Mouse (Mus musculus) left cerebral cortex, postnatal 14 days (tissue): ENCODE measurements around the gene Syn3. TPM values are rescaled to one million over a fixed set of nuclear protein-coding genes. Genes with fewer than 3 reads are reported as not detected.

ENCODE experiments used
- DNase-seq, 2 experiments: peaks; one replicate each; pipeline ENCODE4 v3.0.0; 2021 to 2022; ENCODE audit warnings: low spot score in 2 of 2, mixed read lengths in 1 of 2
- intact Hi-C: fragments of 180-260 bp; cut with DNase I; formaldehyde crosslinking; loops from one replicate; pipeline ENCODE4 v1.15.1; 2025
- total RNA-seq, 2 experiments: library from RNA; stranded (reverse); gene quantifications; 2 replicates each; pipeline ENCODE4 v1.2.3; 2021

Syn3 gene
- total RNA-seq, 2 experiments from 2014 or later, result 29.9 to 32.0 TPM

GRCm38 (mm10) chr10:86264618-86265017, 234.1 kb downstream of the Syn3 start:
- DNase-seq, result no peak
- intact Hi-C loops, result no loop called here

GRCm38 (mm10) chr10:86261725-86262124, 237.0 kb downstream of the Syn3 start:
- intact Hi-C loops, result no loop called here

GRCm38 (mm10) chr10:86258992-86259391, 239.7 kb downstream of the Syn3 start:
- no peak for DNase-seq
- intact Hi-C loops, result no loop called here

More at GRCm38 (mm10) chr10:86261725-86262124, 237.0 kb downstream of the Syn3 start:
- DNase-seq, result no peak

DNA sequence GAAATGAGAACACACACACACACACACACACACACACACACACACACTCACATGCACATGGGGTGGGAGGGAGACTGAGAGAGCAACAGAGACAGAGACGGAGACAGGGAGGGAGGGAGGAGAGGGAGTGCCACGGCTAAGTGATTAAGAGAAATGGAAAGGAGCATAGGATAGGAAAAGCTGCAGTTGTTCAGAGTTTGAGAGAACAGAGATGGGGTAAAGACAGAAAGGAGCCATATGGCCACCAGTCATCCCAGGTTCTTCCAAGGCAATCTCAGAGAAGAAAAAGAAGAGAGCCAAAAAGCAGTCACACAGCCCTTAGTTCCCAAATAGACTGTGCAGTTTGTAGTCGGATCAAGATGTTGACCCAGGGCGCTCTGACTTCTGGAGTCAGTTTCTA, 240.7 kb downstream of the Syn3 start:
- no peak for DNase-seq
- intact Hi-C loops, result no loop called here

DNA sequence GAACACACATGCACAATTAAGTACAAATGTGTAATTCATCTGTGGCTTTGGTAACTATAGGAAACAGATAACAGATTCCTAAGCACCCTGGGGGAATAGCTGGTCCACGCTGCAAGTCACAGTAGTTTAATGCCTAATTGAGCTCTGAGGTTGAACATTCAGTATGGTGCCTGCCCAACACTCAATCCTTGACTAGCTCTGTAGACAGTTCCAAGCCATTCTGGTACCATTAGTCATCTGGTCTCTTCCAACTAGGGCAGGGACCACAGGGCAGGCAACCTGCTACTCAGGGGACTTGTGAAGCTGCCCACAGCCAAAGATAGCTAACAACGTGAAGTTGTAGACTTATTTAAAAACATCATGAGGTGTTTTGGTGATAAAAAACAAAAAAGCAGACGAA, 241.7 kb downstream of the Syn3 start:
- DNase-seq, result no peak
- intact Hi-C loops, result no loop called here

- DNase-seq, result peak; percentile 73 to 86
- intact Hi-C loops, result no loop called here
Measured at GRCm38 (mm10) chr10:86256221-86256620, 242.5 kb downstream of the Syn3 start.

GRCm38 (mm10) chr10:86250149-86250922, 248.4 kb downstream of the Syn3 start:
- intact Hi-C loops, result no loop called here
- DNase-seq, result no peak

DNA sequence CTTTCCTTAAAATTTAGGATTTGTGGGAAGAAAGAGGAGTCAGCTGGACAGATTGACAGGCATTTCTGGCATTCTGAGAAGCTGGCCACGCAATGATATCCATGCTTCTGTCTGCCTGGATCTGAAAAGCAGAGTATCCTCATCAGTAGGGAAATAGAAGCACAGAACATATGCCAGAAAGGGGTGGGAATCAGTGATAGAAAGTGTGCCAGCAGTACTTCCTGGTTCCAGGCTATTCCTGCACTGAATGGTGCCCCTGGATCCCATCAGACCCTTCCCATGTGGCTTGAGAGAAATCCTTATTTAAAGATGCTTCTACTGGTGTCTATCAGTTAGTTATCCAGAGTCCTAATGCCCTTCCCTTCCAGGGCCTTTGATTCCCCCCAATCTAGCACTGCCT, 249.4 kb downstream of the Syn3 start:
- DNase-seq, result no peak
- intact Hi-C loops, result no loop called here

DNA sequence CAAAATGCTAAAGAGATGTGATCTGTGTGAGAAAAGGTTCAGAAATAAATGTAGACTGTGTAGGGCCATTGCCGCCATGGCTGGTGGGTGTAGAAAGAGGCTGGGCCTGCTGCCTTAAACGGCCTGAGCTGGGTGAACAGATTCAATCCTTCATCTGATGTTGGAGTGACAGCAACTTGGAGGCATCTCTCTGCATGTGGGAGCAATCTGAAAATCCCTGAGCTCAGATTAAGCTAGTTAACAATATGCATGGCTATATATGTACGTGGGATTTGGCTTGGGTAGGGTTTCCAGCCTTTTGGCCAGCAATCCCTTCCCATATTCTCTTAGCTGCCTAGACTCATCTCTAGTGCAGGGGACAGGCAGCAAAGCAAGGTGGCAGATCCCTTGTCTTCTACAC, 249.9 kb downstream of the Syn3 start:
- no peak for DNase-seq
- intact Hi-C loops, result no loop called here

DNA sequence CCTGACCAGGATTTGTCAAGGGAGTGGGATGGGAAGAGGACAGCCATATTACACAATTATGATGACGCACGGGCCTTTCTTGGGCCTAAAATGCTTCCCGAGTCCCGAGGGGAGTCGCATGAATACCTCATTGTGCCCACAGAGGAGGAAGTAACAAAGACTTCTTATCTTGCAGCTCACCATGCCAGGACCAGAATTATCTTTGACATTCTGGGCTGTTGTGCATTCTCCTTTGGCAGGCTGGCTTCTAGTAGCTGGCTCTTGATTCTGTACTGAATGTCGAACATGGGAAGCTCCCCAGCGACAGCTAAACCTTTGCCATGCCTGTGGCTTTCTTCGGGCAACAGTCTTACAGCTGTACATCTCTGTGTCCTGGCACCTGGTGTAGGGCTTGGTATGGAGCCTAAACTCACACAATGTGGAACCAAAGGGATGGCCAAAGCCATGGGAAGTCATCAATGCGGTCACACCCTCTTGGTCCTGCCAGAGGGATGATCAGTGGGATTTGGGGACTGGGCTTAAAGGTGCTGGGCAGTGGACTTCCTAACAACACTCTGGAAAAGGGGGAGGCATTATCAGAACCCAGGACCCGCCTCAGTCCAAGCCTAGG, 250.5 kb downstream of the Syn3 start:
- intact Hi-C loops, result no loop called here
- no peak for DNase-seq

- DNase-seq, result peak; percentile 24 to 71
- intact Hi-C loops, result no loop called here
Measured at GRCm38 (mm10) chr10:86245396-86245795, 253.3 kb downstream of the Syn3 start.

DNA sequence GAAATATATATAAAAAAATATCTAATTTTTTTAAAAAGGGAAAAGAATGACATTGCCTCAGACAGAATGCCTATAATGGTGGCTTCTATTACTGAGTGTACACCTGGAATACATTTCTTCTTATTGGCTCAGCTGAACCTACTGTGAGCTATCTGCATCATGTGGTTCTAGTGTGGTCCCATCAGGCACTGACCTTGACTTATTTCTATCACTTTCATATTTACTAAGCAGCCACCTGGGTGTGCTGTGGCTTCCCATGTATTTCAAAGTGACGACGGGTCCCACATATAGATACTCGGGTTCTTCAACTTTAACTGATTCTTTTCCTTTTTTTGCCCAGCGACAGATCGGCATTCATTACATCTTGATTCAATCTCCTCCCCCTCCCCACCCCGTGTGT, 255.2 kb downstream of the Syn3 start:
- DNase-seq, result no peak
- intact Hi-C loops, result no loop called here

DNA sequence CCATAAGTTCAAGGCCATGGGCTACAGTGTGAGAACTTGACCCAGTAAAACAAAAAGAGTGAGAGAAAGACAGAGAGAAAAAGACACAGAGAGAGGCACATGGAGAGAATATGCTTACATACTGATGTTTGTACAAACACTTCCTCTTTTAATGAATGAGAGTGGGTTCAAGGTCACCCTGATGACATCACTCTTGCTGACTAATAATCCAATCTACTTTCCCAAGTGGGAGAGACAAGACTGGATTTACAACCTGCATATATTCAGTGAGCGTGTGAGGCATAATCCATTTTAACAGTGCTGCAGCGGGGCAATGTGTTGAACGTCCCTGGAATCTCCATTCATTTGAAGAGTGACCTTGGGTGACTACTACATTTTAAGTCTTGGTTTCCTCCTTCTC, 256.0 kb downstream of the Syn3 start:
- intact Hi-C loops, result no loop called here
- no peak for DNase-seq

GRCm38 (mm10) chr10:86230006-86230405, 268.7 kb downstream of the Syn3 start:
- no peak for DNase-seq
- intact Hi-C loops, result no loop called here

DNA sequence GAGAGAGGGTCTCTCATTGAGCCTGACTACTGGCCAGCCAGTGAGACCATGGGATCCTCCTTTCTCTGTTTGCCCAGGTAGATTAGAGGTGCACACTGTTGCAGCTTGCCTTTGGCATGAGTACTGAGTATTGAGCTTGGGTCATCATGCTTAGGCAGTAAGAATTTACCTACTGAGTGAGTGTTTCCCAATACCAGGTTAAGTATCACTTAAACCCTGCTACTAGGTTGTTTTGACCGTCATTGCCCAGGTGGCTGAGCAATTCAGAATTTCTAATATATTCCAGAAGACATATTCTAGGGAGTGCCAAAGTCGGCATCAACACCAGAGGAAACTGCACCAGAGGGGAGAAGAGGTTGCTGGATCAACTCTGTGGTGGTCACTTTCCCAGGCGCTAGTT, 273.2 kb downstream of the Syn3 start:
- intact Hi-C loops, result no loop called here
- DNase-seq, result no peak

DNA sequence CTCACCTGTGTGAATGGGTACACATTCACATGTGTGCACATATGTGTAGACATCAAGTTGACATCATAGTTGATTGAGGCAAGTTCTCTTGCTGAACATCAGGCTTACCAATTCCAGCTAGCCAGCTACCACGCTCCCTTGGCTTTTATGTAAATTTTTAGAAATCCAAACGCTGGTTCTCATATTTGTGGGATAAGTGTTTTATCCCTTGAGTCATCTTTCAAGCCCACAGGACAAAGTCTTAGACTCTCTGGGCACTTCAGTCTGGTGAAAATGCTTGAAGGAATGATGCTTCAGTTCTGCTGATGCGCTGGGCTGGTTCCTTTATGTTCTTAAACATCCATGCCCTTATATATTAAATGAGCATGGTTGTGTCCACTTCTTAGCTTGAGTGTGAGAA, 279.7 kb downstream of the Syn3 start:
- DNase-seq, result no peak
- intact Hi-C loops, result no loop called here

DNA sequence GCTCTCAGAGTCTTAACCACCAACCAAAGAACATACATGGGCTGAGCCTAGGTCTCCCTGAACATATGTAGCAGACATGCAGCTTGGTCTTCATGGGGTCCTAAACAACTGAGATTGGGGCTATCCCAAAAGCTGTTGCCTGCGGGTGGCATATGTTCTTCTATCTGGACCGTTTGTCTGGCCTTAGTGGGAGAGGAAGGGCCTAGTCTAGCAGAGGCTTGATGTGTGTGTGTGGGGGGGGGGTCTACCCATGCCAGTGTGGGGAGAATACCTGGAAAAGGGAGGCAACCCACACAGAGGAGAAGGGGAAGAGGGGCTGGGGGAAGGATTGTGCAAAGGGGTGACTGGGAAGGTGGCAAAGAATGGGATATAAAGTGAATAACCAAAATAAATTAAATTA, 281.9 kb downstream of the Syn3 start:
- no peak for DNase-seq
- intact Hi-C loops, result no loop called here

DNA sequence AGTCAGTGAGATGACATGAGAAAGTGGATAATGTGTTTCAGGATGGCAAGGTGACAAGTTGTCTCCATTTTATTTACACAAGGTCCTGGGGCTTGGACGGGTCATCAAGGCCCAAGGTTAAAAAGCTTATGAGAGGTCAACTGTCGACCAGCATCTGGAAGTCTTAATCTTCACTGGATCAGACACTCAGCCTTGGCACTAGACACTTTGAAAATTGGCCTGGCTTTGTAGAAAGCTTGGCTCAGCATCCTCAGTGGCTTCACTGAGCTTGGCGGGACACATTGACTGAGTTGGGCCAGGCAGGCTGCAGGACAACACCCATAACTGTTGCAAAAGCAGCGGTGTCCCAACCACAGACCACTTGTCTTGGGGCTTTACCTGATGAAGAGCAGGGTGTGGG, 286.6 kb downstream of the Syn3 start:
- intact Hi-C loops, result no loop called here

DNA sequence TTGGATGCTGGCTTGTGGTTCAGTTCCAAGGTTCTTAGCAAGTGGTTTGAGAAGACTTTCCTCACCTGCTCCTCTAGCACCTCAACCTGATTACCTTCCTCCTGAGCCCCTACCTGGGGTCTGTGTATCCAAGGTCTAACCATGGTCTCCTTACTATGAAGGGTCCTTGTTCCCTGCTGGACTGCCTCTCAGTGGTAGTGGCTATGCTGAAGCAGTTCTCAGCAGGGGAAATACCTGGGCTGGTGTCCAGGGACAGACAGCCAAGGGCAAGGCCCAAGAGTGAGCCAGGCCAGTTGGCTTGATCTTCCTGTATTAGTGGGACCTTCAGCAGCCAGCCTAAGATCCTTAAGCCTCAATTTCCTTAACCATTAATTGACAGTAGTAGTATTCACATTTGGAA, 294.8 kb downstream of the Syn3 start:
- no peak for DNase-seq
- intact Hi-C loops, result no loop called here

More for the DNA sequence above, 286.6 kb downstream of the Syn3 start:
- DNase-seq, result no peak

GRCm38 (mm10) chr10:86203175-86203574, 295.5 kb downstream of the Syn3 start:
- intact Hi-C loops, result no loop called here
- no peak for DNase-seq

DNA sequence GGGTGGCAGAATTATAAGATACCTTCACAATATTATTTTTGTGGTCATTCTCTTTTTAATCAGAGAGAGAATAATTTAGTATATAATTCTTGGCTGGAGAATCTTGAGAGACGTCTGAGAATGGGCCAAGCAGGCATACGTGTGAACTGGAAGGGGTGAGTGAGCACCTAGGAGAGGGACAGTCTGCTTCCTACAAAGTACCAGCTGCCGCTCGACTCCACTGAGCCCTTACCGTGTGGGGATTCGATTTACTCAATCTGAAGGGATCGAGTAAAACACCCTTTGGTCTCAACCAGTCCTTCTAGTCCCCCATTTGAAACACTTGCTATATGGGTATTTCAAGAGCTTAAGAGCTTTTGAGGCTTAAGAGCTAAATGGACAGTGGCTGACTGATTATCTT, 296.9 kb downstream of the Syn3 start:
- intact Hi-C loops, result no loop called here

More for the DNA sequence above, 296.9 kb downstream of the Syn3 start:
- DNase-seq, result no peak
